Mouse (Mus musculus) liver, embryonic 14.5 days (tissue): ENCODE data around the gene Pla2g6. TPM values are rescaled to one million over a fixed set of nuclear protein-coding genes. Genes with fewer than 3 reads are reported as not detected.

Experiments
- ATAC-seq: fragments of 200-750 bp; cut with Nextera tagmentation; 2 replicates; pipeline ENCODE4 v1.8.0; 2017; ENCODE audit warnings: moderate number of reproducible peaks, mild to moderate bottlenecking, moderate library complexity; ENCODE audit not compliant: insufficient read depth
- DNase-seq, 3 experiments: peaks; one replicate each; pipeline ENCODE4 v3.0.0-alpha.2; 2012 to 2013; ENCODE audit warnings: low read depth in 3 of 3, low spot score in 3 of 3
- H3K27ac ChIP-seq: fragments of 300-500 bp; sonication (generic); 2 replicates; pipeline ENCODE4 v1.5.1; 2014; ENCODE audit warnings: moderate library complexity, mild to moderate bottlenecking, control low read depth, inconsistent platforms
- H3K27me3 ChIP-seq: fragments of 300-500 bp; sonication (generic); 2 replicates; pipeline ENCODE4 v1.6.1; 2014; ENCODE audit warnings: mild to moderate bottlenecking, low read length, moderate library complexity; ENCODE audit not compliant: control insufficient read depth, insufficient read depth
- H3K36me3 ChIP-seq: fragments of 300-500 bp; sonication (generic); replicated peaks from 2 replicates; pipeline ENCODE4 v1.6.1; 2014; ENCODE audit warnings: low read depth; ENCODE audit not compliant: control insufficient read depth, insufficient read depth
- H3K4me1 ChIP-seq, 2 experiments: fragments of 200-500 bp in 1 of 2; fragments of 300-500 bp in 1 of 2; sonication (generic) in 1 of 2; replicated peaks; 2 replicates each; pipeline ENCODE4 v1.6.1; 2012 to 2014; ENCODE audit warnings: antibody characterized with exemption in 1 of 2, inconsistent platforms in 1 of 2, low read length in 1 of 2; ENCODE audit not compliant: control insufficient read depth in 2 of 2, insufficient read depth in 2 of 2
- H3K4me2 ChIP-seq: fragments of 300-500 bp; sonication (generic); 2 replicates; pipeline ENCODE4 v1.6.1; 2014; ENCODE audit warnings: low read depth, mild to moderate bottlenecking, control low read depth, moderate library complexity
- H3K4me3 ChIP-seq, 2 experiments: fragments of 200-500 bp in 1 of 2; fragments of 300-500 bp in 1 of 2; sonication (generic) in 1 of 2; 2 replicates each; pipeline ENCODE4 v1.5.1; 2012 to 2014; ENCODE audit warnings: low read depth in 2 of 2, low read length in 2 of 2, mild to moderate bottlenecking in 2 of 2, control low read depth in 1 of 2, inconsistent platforms in 1 of 2, moderate library complexity in 1 of 2; ENCODE audit not compliant: insufficient read depth in 1 of 2
- H3K9ac ChIP-seq: fragments of 300-500 bp; sonication (generic); replicated peaks from 2 replicates; pipeline ENCODE4 v1.6.1; 2014; ENCODE audit warnings: mild to moderate bottlenecking, control low read depth, moderate library complexity
- H3K9me3 ChIP-seq: fragments of 300-500 bp; sonication (generic); 2 replicates; pipeline ENCODE4 v1.6.1; 2016; ENCODE audit warnings: low read length, mixed read lengths; ENCODE audit not compliant: control insufficient read depth
- CTCF ChIP-seq: IDR thresholded peaks from 2 replicates; pipeline ENCODE4 v1.5.1; 2016; ENCODE audit warnings: antibody characterized with exemption, low read depth, control low read depth
- EP300 ChIP-seq: IDR thresholded peaks from 2 replicates; pipeline ENCODE4 v1.6.1; 2016; ENCODE audit warnings: antibody characterized with exemption, low read depth
- WGBS: fragments of 180-500 bp; shearing (Covaris S2); extraction: QIAGEN DNeasy Blood & Tissue Kit; methylation state at CpG from one replicate; pipeline ENCODE4 v1.1.7; 2014; ENCODE audit not compliant: insufficient replicate concordance; 5-methylcytosine and 5-hydroxymethylcytosine counted together
- polyA plus RNA-seq, 2 experiments: library from polyadenylated mRNA; depleted of rRNA in 1 of 2; stranded (reverse) in 1 of 2; unstranded in 1 of 2; fragments of >200 nt; fragmentation: Nextera tagmentation in 1 of 2; extraction: Ambion mirVana in 1 of 2; gene quantifications; 2 replicates each; pipeline versions ENCODE4 v1.2.1 to v1.2.3; 2012 to 2014

Pla2g6 gene
- polyA plus RNA-seq, 2 experiments: 7.9 to 10.5 TPM

DNA sequence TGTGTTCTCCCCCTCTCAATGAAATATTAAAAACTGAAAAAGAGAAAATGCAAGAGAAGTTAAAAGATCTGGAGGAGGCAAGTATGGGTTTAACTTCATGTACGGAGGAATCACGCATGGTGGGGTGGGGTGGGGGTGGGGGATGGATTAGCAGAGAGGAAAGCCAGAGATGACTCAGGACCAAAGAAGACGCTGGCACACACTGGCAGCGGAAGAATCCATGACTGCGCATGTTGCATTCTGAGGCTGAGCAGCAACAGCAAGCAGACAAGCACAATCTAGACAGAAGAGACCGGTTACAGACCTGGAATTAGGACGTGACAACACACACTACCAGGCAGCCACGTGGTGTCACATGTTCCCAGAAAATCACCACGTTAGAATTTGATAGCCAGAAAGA lies 35.4 kb downstream of the Pla2g6 start:
- ATAC-seq: no peak
- WGBS: 77% methylated on average over 9 of the region's 9 CpGs
- TF ChIP-seq EP300: no peak

DNA sequence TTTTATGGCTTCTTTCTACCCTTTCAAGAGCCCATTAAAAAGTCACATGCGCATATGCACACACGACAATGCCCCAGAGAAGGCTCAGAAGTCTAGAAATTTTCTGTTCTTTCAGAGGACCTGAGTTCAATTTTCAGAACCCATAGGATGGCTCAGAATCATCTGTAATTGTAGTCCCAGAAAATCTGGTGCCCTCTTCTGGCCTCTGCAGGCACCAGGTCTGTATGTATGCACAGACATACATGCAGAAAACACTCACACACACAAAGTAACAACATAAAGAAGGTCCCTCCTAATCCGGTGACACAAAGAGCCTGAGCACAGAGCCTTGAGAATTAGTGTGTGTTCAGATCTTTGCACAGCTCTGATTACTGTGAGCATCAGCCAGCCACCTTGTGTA lies 37.9 kb downstream of the Pla2g6 start:
- ATAC-seq (no peak), DNase-seq (no peak)
- TF ChIP-seq EP300: no peak
- no peak for TF ChIP-seq CTCF
- H3K36me3 ChIP-seq: no peaks in the 10 kb centered on the region
- H3K27me3 ChIP-seq: no peaks in the 10 kb centered on the region
- H3K4me1 ChIP-seq: no peaks in the 10 kb centered on the region
- H3K4me2 ChIP-seq: no peak overlapping the region
- 77% methylated on average over 3 of the region's 3 CpGs for WGBS
- H3K9me3 ChIP-seq: no peaks in the 10 kb centered on the region
- H3K27ac ChIP-seq: no peak overlapping the region
- no peak overlapping the region for H3K4me3 ChIP-seq
- H3K9ac ChIP-seq: no peak overlapping the region

More for the DNA sequence above, 35.4 kb downstream of the Pla2g6 start:
- no peak overlapping the region for H3K27ac ChIP-seq
- no peaks in the 10 kb centered on the region for H3K4me1 ChIP-seq
- no peaks in the 10 kb centered on the region for H3K9me3 ChIP-seq
- no peak overlapping the region for H3K4me3 ChIP-seq
- H3K4me2 ChIP-seq: no peak overlapping the region
- H3K9ac ChIP-seq: no peak overlapping the region
- no peaks in the 10 kb centered on the region for H3K27me3 ChIP-seq
- no peaks in the 10 kb centered on the region for H3K36me3 ChIP-seq
- DNase-seq: no peak

DNA sequence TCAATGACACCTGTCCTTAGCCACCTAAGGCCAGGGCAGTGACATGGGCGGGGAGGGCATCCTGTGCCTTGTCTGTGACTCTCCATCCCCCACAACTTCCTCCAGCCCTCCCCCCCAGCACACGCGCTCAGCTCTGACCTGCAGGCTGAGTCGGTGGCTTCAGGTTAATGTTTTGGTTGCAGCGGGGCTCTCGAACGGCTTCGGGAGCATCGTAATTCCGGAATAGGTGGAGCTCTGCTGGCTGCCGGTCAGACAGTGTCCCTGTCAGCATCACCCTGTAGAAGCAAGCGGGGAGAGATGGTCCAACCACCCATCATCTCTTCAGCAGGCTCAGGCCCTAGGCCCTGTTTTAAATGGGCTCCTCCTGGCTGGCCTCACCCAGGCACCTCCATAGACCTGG lies 38.7 kb downstream of the Pla2g6 start:
- no peaks in the 10 kb centered on the region for H3K36me3 ChIP-seq
- H3K27ac ChIP-seq: no peak overlapping the region
- no peak overlapping the region for H3K9ac ChIP-seq
- ATAC-seq (no peak), DNase-seq (no peak)
- H3K4me2 ChIP-seq: no peak overlapping the region
- WGBS: 75% methylated on average over 12 of the region's 12 CpGs
- no peaks in the 10 kb centered on the region for H3K9me3 ChIP-seq
- H3K4me3 ChIP-seq: no peak overlapping the region
- TF ChIP-seq EP300 (no peak), CTCF (no peak)
- no peaks in the 10 kb centered on the region for H3K4me1 ChIP-seq
- no peaks in the 10 kb centered on the region for H3K27me3 ChIP-seq

DNA sequence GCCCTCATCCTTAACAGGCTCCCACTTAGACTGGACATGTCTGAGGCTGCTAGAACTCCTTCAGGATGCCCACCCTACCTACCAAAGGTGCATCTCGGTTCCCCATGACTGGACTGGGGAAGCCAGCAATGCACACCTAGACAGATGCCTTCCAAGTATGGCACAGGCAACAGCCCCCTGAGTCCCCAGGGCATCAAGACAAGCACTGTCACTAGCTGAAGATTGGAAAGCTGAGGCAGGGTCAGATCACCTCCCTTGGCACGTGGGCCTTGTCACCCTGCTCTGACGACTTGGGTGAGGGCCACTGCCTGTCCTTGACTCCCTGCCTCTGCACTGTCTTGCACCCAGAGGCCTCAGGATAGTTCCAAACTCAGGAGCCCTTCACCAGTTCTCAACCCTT lies 39.8 kb downstream of the Pla2g6 start:
- Histone ChIP-seq H3K4me2 (no peak overlapping the region), H3K27me3 (no peaks in the 10 kb centered on the region), H3K36me3 (no peaks in the 10 kb centered on the region), H3K9ac (no peak overlapping the region), H3K9me3 (no peaks in the 10 kb centered on the region), H3K27ac (no peak overlapping the region), H3K4me3 (no peak overlapping the region), H3K4me1 (no peaks in the 10 kb centered on the region)
- 67% methylated on average over 3 of the region's 3 CpGs for WGBS
- DNase-seq (no peak), ATAC-seq (no peak)
- TF ChIP-seq CTCF: no peak
- TF ChIP-seq EP300: no peak

DNA sequence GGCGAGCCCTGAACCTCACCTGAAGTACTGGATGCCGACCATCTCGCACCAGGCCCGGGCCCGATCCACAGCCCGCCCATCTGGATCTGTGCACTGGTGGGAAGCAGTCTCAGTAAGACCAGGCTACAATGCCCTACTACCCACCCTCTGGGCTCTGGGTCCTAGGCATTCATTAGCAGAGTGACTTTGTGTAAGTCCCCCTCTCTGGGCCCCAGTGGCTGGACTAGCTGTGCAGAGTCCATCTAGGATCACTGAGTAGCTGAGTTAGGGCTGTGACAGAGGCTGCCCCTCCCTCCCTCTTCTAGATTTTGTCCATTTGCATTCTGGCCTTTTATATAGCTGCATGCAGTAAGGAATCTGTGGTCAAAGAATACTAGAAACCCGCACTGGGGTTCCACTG lies 41.1 kb downstream of the Pla2g6 start:
- no peak overlapping the region for H3K4me3 ChIP-seq
- DNase-seq: no peak
- 78% methylated on average over 7 of the region's 7 CpGs for WGBS
- no peak for TF ChIP-seq CTCF
- TF ChIP-seq EP300: no peak
- no peaks in the 10 kb centered on the region for H3K27me3 ChIP-seq
- H3K4me2 ChIP-seq: no peak overlapping the region
- no peak for ATAC-seq
- peaks cover 0 to 2% of the 10 kb centered on the region in 2 experiments; a peak in 2 of 4 replicates for H3K4me1 ChIP-seq
- no peaks in the 10 kb centered on the region for H3K9me3 ChIP-seq
- no peaks in the 10 kb centered on the region for H3K36me3 ChIP-seq
- H3K9ac ChIP-seq: no peak overlapping the region
- H3K27ac ChIP-seq: no peak overlapping the region
